Mouse (Mus musculus) layer of hippocampus, postnatal 25 days (tissue): ENCODE measurements around the gene Cldn34d. TPM values are rescaled to one million over a fixed set of nuclear protein-coding genes. Genes with fewer than 3 reads are reported as not detected.

Experiments
- DNase-seq, 2 experiments: peaks; one replicate each; pipeline ENCODE4 v3.0.0; 2022; ENCODE audit warnings: mixed read lengths in 2 of 2, low spot score in 1 of 2; ENCODE audit errors: extremely low spot score in 1 of 2
- total RNA-seq, 2 experiments: library from RNA; stranded (reverse); gene quantifications; 2 replicates each; pipeline ENCODE4 v1.2.3; 2021

The Cldn34d gene
- total RNA-seq: not detected

GRCm38 (mm10) chrX:76602824-76603223, at the start of gene Cldn34d:
Cldn34d (minus strand) TSS chrX:76602924.
- no peak for DNase-seq

GRCm38 (mm10) chrX:76598459-76599206, 4.1 kb downstream of the Cldn34d start:
- peak in 1 of 2 experiments; percentile 14 for DNase-seq

Other genes with a start within 250 kb of the Cldn34d start
- gene Cldn34b4, start 209.6 kb downstream of the Cldn34d start, total RNA-seq: not detected